Mouse (Mus musculus) spleen, postnatal 36 days (tissue): Measurements from ENCODE around the gene Cnmd.

Source experiments
- DNase-seq, 2 experiments: peaks; one replicate each; pipeline ENCODE4 v3.0.0; 2022; ENCODE audit warnings: low spot score in 2 of 2, mixed read lengths in 1 of 2

The Cnmd gene

GRCm38 (mm10) chr14:79662001-79662400 is at the start of gene Cnmd:
TSS of gene Cnmd (minus strand) at chr14:79662170.
- no peak for DNase-seq

- no peak for DNase-seq
Observed at GRCm38 (mm10) chr14:79711301-79711700, 49.3 kb upstream of the Cnmd start.

DNA sequence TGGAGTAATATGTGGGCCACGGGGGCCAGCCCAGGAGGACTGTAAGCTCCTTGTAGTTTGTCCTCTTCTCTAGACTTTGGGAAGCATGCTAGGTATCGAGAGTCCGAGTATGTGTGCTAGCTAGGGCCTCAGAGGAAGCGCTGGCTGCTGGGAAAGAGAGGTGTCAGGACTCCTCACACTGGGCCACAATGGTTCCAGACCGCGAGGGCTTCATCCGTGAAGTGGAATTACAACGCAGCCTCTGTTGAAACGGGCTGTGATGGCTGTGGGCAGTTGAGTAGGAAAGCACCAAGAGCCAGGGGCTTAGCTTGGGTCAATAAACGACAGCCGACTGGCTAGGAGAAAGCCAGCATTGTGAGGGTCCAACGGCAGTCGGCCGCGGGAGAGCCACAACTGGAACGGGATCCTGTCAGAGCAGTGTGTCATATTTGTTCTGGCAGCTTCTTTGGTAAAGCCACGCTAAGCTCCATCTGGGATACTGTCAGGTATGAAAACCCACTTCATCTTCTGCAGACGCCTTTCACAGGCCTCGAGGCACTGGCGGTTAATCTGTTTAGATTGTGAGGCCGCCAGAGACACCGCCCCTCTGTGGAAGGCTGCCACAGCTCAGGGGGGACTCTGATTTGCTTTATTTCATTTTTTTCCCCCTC is 41.7 kb upstream of the Cnmd start:
- DNase-seq: no peak

DNA sequence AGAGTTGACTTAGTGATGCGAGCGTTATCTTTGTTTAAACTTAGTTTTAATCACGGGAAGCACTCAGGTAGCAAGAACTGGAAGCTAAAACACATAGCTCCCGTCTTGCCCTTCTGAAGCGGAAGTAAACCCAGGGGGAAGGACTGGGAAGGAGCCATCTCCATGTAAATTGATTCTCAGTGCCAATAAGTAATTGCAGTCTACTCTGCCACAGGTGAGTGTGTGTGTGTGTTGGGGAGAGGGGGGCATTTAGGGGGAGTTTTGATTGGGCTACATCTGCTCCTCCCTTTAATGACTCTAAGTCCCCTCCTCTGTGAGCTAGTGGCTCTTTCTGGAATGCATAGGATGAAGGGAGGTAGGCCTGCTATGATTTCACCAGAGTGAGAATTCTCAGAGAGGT is 39.6 kb upstream of the Cnmd start:
- no peak for DNase-seq

DNA sequence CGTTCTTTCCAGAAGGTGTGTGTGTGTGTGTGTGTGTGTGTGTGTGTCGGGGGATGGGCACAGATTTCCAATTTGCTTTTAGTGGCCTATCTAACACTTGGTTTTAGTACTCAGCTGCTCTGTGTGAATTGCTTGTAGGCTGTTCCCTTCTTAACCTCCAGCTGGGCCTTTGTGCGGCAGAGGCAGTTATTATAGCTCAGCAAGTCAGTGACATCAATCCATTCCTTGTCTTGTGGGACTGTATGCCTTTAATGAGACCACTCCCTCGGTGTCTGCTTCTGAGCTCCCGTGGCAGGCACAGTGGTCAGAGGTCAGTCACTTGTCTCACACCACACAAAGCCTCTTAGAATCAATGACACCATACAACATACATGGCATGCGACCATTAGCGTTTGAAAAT is 39.1 kb upstream of the Cnmd start:
- DNase-seq: no peak

DNA sequence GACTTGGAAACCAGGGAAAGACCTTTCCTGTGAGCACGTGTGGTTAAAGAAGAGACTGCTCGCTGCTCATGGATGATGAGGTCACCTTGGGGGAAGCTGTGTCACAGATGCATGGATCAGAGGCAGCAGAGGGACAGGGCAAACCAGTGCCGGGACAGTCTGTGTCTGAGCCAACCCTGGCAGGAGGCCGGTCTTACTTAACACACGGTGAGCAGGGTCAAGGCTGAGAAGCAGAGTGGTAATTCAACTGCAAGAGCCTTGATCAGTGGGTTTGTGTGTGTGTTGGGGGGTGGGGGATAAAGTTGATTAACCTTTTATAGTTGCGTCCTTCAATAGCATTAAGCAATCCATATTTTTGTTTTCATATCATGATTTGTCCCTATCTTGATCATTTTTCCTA is 37.4 kb upstream of the Cnmd start:
- no peak for DNase-seq

DNA sequence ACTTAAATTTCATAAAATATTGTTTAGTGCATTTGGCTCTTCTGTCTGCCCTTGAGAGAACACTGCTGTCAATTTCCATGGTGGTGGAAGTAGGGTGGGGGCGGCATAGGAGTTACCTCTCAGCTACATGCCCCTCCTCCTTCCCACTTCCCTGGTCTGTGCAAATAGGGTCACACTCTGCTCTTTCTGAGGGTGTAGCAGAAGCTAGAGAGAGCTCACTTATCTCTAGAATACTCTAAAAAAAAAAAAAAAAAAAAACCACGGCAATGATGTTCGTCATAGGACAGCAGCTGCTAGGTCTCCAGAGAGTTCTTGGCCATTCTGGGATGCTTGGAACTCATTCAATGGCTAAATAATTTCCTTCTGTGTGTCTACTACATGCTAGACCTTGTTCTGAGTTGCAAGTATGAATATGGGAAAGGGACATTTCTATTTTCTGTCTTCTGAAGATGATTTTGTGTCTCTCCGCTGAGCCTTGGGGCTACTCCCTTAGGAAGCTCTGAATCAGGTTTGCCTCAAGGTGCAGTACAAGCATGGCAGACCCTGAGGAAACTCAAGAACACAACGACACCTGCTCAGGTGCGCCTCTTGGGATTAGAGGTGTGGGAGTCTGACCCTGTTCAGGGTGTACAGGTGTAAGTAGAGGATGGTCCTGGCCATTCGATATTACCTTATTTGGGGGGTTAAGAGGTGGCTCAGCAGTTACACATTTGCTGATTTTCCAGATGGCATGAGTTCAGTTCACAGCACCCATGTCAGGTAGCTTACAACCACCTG is 28.3 kb upstream of the Cnmd start:
- no peak for DNase-seq

DNA sequence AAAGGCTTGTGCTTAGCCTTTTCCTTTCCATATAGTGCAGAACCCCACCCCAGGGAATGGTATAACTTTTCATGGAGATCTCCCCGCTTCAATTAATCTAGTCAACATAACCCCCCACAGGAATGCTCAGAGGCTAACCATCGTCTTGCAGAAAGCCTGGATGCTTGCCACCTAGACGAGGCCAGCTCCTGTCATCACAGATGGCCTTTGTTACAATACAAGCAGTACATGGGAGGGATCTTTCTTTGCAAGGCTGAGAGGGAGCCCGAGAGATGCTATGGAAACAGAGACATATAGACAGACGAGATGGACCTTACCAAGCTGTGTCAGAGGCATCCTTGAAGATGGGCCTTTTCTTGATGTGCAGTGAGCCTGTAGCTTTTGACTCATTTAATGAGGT is 18.7 kb upstream of the Cnmd start:
- no peak for DNase-seq

- DNase-seq: no peak
Observed at GRCm38 (mm10) chr14:79677891-79678687, 16.1 kb upstream of the Cnmd start.

DNA sequence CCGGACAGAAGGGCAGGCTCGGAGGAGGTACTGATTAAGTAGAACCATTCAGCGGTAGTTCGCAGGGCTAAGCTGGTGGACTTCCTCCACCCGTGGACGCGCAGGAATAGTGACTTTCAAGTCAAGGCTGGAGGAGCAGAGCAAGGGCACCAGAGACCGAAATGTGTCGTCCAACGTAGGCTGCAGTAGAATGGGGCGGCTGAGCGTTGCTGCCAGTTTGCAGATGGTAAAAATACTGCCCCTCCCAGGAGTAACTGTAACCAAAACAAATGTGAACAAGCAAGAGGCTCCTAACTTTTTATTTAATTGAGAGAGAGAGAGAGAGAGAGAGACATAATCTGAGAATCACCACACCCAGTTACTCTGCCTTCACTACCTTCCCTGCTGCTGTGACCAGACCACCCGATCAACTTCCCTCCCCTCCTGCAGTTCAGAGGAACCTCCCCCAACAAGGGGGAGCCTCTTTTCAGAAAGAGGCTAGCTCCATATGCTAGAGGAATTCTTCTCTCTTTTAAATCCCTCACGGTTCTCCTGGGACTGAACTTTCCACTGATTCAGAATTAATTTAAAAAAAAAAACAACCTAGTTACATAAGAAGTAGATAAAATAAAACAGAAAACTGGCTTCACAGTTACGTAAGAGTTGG is 15.3 kb upstream of the Cnmd start:
- DNase-seq: no peak

DNA sequence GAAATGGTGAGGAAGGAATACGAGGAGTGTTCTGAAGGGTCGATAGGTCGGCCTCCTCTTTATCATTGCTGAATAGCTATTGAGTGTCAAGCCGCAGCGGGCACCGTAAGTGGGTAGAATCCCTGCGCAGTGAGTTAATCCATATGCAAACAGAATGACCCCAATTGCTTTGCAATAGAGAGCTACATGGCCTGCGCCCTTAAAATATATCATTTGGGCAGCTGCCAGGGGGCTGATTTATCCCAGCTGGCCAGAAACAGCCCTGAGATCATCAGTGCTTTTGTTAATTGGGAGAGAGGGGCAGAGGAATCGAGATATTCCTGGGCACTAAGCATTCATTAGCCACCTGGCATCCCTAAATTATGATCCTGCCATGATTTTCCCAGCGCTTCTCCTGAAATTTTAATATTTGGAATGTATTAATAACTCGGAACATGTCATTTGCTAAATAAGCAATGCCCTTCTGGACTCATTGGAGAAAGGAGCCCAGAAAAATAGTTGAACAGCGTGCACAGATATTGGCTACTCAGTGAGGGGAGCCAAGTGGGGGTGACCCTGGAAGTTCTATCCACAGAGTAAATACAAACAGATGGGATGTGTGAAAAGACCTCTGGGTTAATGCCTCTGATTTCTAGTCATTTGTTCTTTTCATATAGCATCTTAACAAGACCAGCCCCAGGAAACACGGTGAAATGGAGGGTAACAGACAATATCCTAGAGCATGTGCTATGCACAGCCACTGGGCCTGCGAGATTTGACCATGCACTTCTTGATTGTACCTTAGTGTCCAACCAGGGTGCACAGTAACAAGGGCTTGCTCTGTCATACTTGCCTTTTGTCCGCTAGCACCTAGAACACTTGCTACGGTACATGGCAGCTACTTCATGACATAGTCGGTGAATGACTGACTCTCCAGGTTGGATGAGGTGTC is 11.4 kb upstream of the Cnmd start:
- DNase-seq: no peak

DNA sequence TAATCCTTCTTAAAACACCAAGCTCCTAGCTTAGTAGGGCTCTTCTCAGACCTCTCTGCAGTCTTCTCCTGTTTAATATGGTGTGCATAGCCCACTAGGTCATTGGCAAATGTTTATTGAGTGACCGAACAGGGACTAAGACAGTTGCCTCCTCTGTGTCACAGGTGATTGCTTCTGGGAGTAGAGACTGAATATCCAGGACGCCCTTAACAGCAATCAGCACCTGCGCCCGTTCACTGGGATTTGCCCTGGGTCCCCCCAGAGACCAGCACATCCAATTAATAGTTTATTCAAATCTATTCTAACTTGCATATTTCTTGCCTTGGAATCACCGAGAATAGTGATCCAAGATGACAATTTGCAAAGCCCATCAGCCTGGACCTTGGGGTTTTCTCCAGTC is 10.6 kb upstream of the Cnmd start:
- DNase-seq: no peak

DNA sequence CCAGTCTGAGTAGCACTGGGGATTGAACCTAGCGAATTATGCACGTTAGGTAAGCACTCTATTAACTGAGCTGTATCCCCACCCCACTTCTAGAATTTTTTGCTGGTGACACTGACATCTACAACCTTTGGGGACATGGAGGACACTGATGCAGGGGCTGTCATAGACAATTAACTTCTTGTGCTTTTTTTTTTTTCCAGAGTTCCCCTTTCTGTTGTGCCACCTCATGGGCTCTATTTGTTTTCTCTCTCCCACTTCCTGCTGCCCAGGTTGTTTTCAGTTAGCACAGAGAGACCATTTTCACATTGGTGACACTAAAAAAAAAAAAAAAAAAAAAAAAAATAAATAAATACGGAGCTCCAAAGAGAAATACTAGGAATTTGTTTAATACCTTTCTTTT is 9.0 kb upstream of the Cnmd start:
- DNase-seq: no peak

DNA sequence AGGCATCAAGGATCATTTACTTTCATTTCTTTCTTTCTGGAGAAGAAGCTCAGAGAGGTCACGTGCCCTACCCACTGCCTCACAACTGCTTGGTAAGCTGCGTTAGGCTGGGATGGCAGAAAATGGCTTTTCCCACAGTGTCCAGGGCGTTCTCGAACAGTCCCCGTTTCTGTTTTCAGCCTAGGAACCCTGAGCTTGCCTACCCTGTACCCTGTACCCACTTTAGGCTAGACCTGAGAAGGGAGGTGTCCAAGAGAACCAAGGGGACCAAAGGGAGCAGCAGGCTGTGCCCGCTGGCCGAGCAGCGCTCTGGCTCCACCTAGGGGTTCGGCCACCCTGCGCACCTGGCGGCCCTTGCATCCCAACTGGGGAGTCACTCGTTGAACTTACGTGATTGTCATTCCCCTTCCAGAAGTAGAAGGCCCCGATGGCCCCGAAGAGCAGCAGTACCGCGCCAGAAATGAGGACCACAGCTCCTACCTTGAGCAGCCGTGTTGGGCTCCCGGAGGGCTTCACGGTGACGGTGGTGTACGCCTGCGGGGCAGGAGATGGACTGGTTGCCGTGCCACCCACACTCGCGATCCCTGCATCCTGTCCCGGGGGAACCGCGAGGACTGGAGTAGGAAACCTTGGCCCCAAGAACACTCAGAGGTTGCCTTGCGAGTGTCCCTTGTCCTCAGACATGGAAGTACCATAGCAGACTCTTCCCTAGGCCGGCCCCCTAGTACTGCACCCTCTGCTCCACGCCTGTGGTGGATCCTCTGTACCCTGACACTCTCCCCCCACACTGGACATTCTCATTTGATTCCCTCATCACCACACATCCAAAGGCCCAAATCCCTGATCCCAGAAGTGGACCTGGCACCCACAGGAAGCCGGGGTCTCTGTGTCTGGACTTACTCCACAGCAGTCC is 709 bp downstream of the Cnmd start:
- DNase-seq: peak; percentile 54 to 57

DNA sequence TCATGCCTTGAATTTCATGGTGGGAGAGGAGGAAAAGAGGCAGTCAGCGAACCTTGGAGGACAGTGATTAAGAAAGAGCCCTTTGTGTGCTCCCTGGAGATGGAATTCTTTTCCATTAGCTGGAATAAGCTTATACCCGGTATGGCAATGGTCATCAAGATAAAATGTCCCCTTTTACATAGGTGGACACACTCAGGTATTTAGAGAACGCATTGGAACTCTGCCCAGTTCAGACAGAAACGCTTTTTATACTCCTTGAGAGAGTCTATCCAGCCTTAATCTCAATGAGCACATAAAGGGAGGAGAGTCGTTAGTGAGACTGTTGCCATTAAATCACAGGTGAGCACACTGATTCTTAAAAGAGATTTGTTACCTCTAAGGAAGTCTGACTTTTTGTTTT is 1.5 kb downstream of the Cnmd start:
- DNase-seq: no peak

- DNase-seq: no peak
Observed at GRCm38 (mm10) chr14:79658748-79659508, 3.0 kb downstream of the Cnmd start.

DNA sequence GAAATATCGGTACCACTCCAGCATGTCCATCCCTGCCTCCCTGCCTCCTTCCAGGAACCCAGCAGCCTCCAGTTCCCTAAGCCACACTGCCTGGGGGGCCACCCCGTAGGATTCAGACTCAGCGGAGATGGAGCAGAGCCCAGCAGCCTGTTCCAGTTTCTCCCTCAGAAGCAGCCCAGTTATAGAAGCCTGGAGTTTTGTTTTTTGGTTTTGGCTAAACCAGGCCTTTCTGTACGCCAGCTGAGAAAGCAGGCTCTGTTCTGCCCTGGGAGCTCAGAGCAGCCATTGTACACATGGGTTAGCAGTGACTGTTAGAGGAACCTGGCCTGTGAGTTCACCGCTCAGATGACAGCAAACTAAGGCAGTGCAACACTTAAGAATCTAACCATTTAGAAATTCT is 3.7 kb downstream of the Cnmd start:
- no peak for DNase-seq

GRCm38 (mm10) chr14:79652654-79653053 is 9.3 kb downstream of the Cnmd start:
- no peak for DNase-seq

DNA sequence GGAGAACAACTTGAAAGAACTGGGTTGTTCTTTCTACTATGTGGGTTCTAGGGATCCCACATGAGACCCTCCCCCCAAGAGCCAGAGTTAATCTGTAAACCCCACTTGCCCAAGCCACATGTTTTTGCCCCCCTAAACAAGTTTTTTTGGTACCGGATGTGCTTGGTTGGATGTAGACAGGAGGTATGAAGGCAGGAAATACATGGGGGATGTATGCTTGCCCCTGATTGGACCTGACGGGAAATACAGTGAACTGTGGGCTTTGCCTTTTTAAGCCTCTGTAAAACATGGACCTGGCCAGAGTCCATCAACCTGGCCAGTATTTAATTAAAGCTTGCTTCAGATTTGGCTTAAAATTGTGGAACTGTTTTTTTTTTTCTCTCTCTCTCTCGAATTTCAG is 12.3 kb downstream of the Cnmd start:
- no peak for DNase-seq
